ENCODE assay signal across 8 mouse cellular contexts in the genomic region with DNA sequence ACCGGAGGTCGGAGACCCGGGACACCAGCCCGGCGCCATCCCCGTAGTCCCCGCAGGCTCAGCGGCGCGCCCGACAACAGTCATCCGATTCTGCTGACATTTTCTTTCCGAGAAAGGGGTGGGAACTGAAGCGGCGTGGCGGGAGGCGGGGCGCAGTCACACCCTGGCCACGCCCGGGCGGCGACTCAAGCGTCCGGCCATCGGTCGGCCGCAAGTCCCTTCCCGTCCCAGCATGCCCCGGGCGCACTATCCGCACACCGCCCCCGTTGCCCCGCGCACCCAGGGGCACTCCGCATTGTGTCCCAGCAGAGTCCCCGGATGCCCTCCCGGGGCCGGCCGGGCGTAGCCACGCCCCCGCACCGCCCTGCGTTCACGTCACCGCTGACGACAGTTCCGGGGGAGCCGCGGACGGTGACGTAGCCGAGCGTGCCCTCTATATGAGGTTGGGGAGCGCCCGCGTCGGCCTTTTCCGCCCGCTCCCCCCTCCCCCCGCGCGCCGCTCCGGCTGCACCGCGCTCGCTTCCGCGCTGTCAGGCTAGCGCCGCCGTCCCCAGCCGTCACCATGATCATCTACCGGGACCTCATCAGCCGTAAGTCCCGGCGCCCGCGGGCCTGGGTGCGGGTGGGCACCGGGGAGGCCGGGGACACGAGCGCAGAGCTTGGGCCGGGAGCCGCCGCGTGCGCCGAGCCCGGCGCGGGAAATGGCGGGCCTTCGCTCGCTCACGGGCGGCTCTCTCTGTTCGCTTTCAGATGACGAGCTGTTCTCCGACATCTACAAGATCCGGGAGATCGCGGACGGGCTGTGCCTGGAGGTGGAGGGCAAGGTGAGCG. TPM values are rescaled to one million over a fixed set of nuclear protein-coding genes. Genes with fewer than 3 reads are reported as not detected.
DNase-seq lines count a peak whose midpoint lies in the region; ATAC-seq and TF ChIP-seq lines count a peak whose summit lies in the region.

A gene (plus strand): TSS at position 227 of the 831 bp plus-strand sequence.

- no peaks in the 10 kb centered on the region for H3K27me3 ChIP-seq in embryonic facial prominence, embryonic 13.5 days
- H3K27me3 ChIP-seq in kidney, adult 2 months (replicated peaks; ENCODE audit: control insufficient read depth, insufficient read depth, low read length): no peaks in the 10 kb centered on the region
- H3K27me3 ChIP-seq in limb, embryonic 12.5 days: no peaks in the 10 kb centered on the region
- H3K27me3 ChIP-seq in midbrain, embryonic 15.5 days (replicated peaks): no peaks in the 10 kb centered on the region
- no peaks in the 10 kb centered on the region for H3K27me3 ChIP-seq in spleen, adult 2 months (ENCODE audit: control insufficient read depth, insufficient read depth, low read length)

- H3K9me3 ChIP-seq in embryonic facial prominence, embryonic 13.5 days: no peaks in the 10 kb centered on the region
- no peaks in the 10 kb centered on the region for H3K9me3 ChIP-seq in limb, embryonic 12.5 days
- no peaks in the 10 kb centered on the region for H3K9me3 ChIP-seq in midbrain, embryonic 15.5 days

- peaks cover 16% of the 10 kb centered on the region for H3K4me1 ChIP-seq in embryonic facial prominence, embryonic 13.5 days
- peaks cover 10% of the 10 kb centered on the region; the same call in 1 of the 2 replicates for H3K4me1 ChIP-seq in kidney, adult 2 months (ENCODE audit: control insufficient read depth, insufficient read depth, low read length)
- peaks cover 13% of the 10 kb centered on the region for H3K4me1 ChIP-seq in limb, embryonic 12.5 days (replicated peaks)
- peaks cover 29% of the 10 kb centered on the region for H3K4me1 ChIP-seq in midbrain, embryonic 15.5 days
- H3K4me1 ChIP-seq in spleen, adult 2 months (ENCODE audit: control insufficient read depth, insufficient read depth, insufficient read length): no peaks in the 10 kb centered on the region

- peak; percentile 99 for DNase-seq in 3134 (ENCODE audit: extremely low read depth, insufficient read length, low spot score)
- DNase-seq in adrenal gland, postnatal 36 days: peak; percentile 100
- peak; percentile 99 for DNase-seq in heart, adult 18-20 months
- peak; percentile 99 for DNase-seq in kidney, adult 2 months
- peak; percentile 94 to 97 for DNase-seq in spleen, adult 2 months (ENCODE audit: low read depth in 1 of 2, low spot score in 2 of 2)

- H3K4me3 ChIP-seq in embryonic facial prominence, embryonic 13.5 days: peak within 1 kb of the TSS; percentile 83
- H3K4me3 ChIP-seq in kidney, adult 2 months (ENCODE audit: insufficient read depth, low read depth, low read length): peak within 1 kb of the TSS; percentile 91
- peak within 1 kb of the TSS; percentile 90 for H3K4me3 ChIP-seq in limb, embryonic 12.5 days (replicated peaks)
- H3K4me3 ChIP-seq in midbrain, embryonic 15.5 days: peak within 1 kb of the TSS; percentile 84
- H3K4me3 ChIP-seq in spleen, adult 2 months (ENCODE audit: extremely low read depth, insufficient read depth, insufficient read length): peak within 1 kb of the TSS; percentile 97

- peak; percentile 98 for ATAC-seq in embryonic facial prominence, embryonic 13.5 days (ENCODE audit: insufficient number of reproducible peaks, insufficient read depth, low FRiP score, low TSS enrichment, low read depth)
- ATAC-seq in limb, embryonic 12.5 days (ENCODE audit: insufficient number of reproducible peaks, insufficient read depth, low FRiP score, low TSS enrichment, low read depth): peak; percentile 94
- peak; percentile 98 for ATAC-seq in midbrain, embryonic 15.5 days (replicated peaks)

- H3K9ac ChIP-seq in embryonic facial prominence, embryonic 13.5 days: peak within 1 kb of the TSS; percentile 97
- peak within 1 kb of the TSS; percentile 94 for H3K9ac ChIP-seq in limb, embryonic 12.5 days (replicated peaks)
- H3K9ac ChIP-seq in midbrain, embryonic 15.5 days: peak within 1 kb of the TSS; percentile 96

- H3K27ac ChIP-seq in embryonic facial prominence, embryonic 13.5 days: peak within 1 kb of the TSS; percentile 98
- H3K27ac ChIP-seq in kidney, adult 2 months (ENCODE audit: insufficient read depth, low read depth, low read length): peak within 1 kb of the TSS; percentile 97
- peak within 1 kb of the TSS; percentile 98 for H3K27ac ChIP-seq in limb, embryonic 12.5 days
- H3K27ac ChIP-seq in midbrain, embryonic 15.5 days: peak within 1 kb of the TSS; percentile 98
- peak within 1 kb of the TSS; percentile 98 for H3K27ac ChIP-seq in spleen, adult 2 months (ENCODE audit: insufficient read depth, low read length)

- WGBS in embryonic facial prominence, embryonic 13.5 days: under 1% methylated on average over 105 of the region's 108 CpGs
- 1% methylated on average over 108 of the region's 108 CpGs for WGBS in kidney, adult 2 months
- under 1% methylated on average over 102 of the region's 108 CpGs for WGBS in limb, embryonic 12.5 days
- under 1% methylated on average over 96 of the region's 108 CpGs for WGBS in midbrain, embryonic 15.5 days
- WGBS in spleen, adult 2 months: under 1% methylated on average over 107 of the region's 108 CpGs

- peaks cover 36% of the 10 kb centered on the region for H3K36me3 ChIP-seq in embryonic facial prominence, embryonic 13.5 days
- peaks cover 14% of the 10 kb centered on the region for H3K36me3 ChIP-seq in kidney, adult 2 months (ENCODE audit: control insufficient read depth, insufficient read depth, low read length)
- H3K36me3 ChIP-seq in limb, embryonic 12.5 days: peaks cover 36% of the 10 kb centered on the region
- peaks cover 27% of the 10 kb centered on the region for H3K36me3 ChIP-seq in midbrain, embryonic 15.5 days (replicated peaks)
- peaks cover 20% of the 10 kb centered on the region for H3K36me3 ChIP-seq in spleen, adult 2 months (ENCODE audit: control insufficient read depth, insufficient read depth, low read length)

- peak within 1 kb of the TSS; percentile 74 for H3K4me2 ChIP-seq in embryonic facial prominence, embryonic 13.5 days
- H3K4me2 ChIP-seq in limb, embryonic 12.5 days: peak within 1 kb of the TSS; percentile 65
- H3K4me2 ChIP-seq in midbrain, embryonic 15.5 days: peak within 1 kb of the TSS; percentile 66

- no peak for TF ChIP-seq CTCF in kidney, adult 2 months (conservative IDR thresholded peaks at IDR 0.05; ENCODE audit: insufficient read depth, insufficient read length, low read depth, low read length)
- no peak for TF ChIP-seq CTCF in spleen, adult 2 months (IDR thresholded peaks at IDR 0.05; ENCODE audit: extremely low read depth, insufficient read depth, insufficient read length, insufficient replicate concordance)

- peak; percentile 87 for TF ChIP-seq POLR2A in kidney, adult 2 months (IDR thresholded peaks at IDR 0.05; ENCODE audit: low read depth, low read length)
- TF ChIP-seq POLR2A in spleen, adult 2 months (IDR thresholded peaks at IDR 0.05; ENCODE audit: low read depth, low read length): peak; percentile 84

RNA-seq across cellular contexts. Expression of the gene that starts here (rescaled TPM):
- 1,000 to 10,000 TPM; 2,956 to 3,131 TPM for total RNA-seq in adrenal gland, postnatal 36 days (2021)
- 1,146 and 1,171 TPM in 2 replicates for polyA plus RNA-seq in embryonic facial prominence, embryonic 13.5 days (2015; fragmentation: Nextera tagmentation; extraction: Ambion mirVana)
- total RNA-seq in heart, adult 18-20 months (2021): 1,000 to 10,000 TPM; 2,629 to 3,296 TPM
- polyA plus RNA-seq in kidney, adult 2 months (2012; rRNA removed): 1,266 and 1,401 TPM in 2 replicates
- polyA plus RNA-seq in limb, embryonic 12.5 days (2016; fragmentation: Nextera tagmentation; extraction: Ambion mirVana): 994 and 1,047 TPM in 2 replicates
- 613 and 619 TPM in 2 replicates for polyA plus RNA-seq in midbrain, embryonic 15.5 days (2015; fragmentation: Nextera tagmentation; extraction: Ambion mirVana)
- 2,392 and 2,473 TPM in 2 replicates for polyA plus RNA-seq in spleen, adult 2 months (2012; rRNA removed)

Comparison
In these comparisons a context has a peak if more than half of its experiments do, and no peak if none do; other contexts are left out.
1. Peak in every context shown above with its lines: DNase-seq, ATAC-seq, H3K4me3 ChIP-seq and H3K27ac ChIP-seq.